Mouse (Mus musculus) limb, embryonic 13.5 days (tissue): Measurements from ENCODE around the gene Sgip1. TPM values are rescaled to one million over a fixed set of nuclear protein-coding genes. Genes with fewer than 3 reads are reported as not detected.

Source experiments
- ATAC-seq: fragments of 200-750 bp; cut with Nextera tagmentation; 2 replicates; pipeline ENCODE4 v1.8.0; 2017; ENCODE audit warnings: low read depth, moderate number of reproducible peaks, moderate TSS enrichment; ENCODE audit not compliant: low FRiP score
- H3K27ac ChIP-seq: fragments of 300-500 bp; sonication (generic); 2 replicates; pipeline ENCODE4 v1.5.1; 2015; ENCODE audit warnings: inconsistent platforms, mild to moderate bottlenecking, moderate library complexity
- H3K27me3 ChIP-seq: fragments of 300-500 bp; sonication (generic); 2 replicates; pipeline ENCODE4 v1.6.1; 2015; ENCODE audit warnings: mild to moderate bottlenecking, inconsistent platforms
- H3K36me3 ChIP-seq: fragments of 300-500 bp; sonication (generic); 2 replicates; pipeline ENCODE4 v1.6.1; 2015; ENCODE audit warnings: inconsistent platforms, mild to moderate bottlenecking, moderate library complexity
- H3K4me1 ChIP-seq: fragments of 300-500 bp; sonication (generic); 2 replicates; pipeline ENCODE4 v1.6.1; 2015; ENCODE audit warnings: inconsistent platforms
- H3K4me2 ChIP-seq: fragments of 300-500 bp; sonication (generic); replicated peaks from 2 replicates; pipeline ENCODE4 v1.6.1; 2015; ENCODE audit warnings: inconsistent platforms, mild to moderate bottlenecking, moderate library complexity
- H3K4me3 ChIP-seq: fragments of 300-500 bp; sonication (generic); 2 replicates; pipeline ENCODE4 v1.5.1; 2015; ENCODE audit warnings: moderate library complexity, mild to moderate bottlenecking, inconsistent platforms
- H3K9ac ChIP-seq: fragments of 300-500 bp; sonication (generic); 2 replicates; pipeline ENCODE4 v1.6.1; 2015; ENCODE audit warnings: mild to moderate bottlenecking, inconsistent platforms
- H3K9me3 ChIP-seq: fragments of 300-500 bp; sonication (generic); 2 replicates; pipeline ENCODE4 v1.6.1; 2016; ENCODE audit warnings: inconsistent platforms
- WGBS: fragments of 180-500 bp; shearing (Covaris S2); methylation state at CpG from one replicate; pipeline ENCODE4 v1.1.7; 2015; 5-methylcytosine and 5-hydroxymethylcytosine counted together
- polyA plus RNA-seq: library from polyadenylated mRNA; unstranded; fragments of >200 nt; fragmentation: Nextera tagmentation; extraction: Ambion mirVana; gene quantifications from 2 replicates; pipeline ENCODE4 v1.2.1, GENCODE M21; 2015

The Sgip1 gene
- polyA plus RNA-seq, 1 experiment from 2014 or later, result 10.0 TPM

DNA sequence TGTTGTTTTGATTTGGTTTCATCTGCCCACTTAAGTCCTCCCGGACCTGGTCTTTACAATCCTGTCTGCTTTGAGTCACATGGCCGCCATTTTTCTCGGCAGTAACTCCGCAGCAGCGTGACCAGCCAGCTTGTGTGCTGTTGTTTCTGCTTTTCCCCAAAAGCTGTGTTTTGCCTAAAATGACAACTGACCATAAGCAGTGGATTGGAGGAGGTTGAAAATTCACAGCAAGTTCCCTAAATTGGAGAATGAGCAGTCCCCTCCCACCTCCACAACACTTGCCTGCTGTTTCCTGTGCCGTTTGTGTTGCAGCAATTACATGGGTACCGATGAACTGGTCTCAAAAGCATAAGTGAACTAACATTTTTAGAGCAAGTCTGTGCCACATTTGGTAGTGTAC, 189.6 kb downstream of the Sgip1 start:
- no peak overlapping the region for H3K4me3 ChIP-seq
- no peaks in the 10 kb centered on the region; the same call in 1 of the 2 replicates for H3K27me3 ChIP-seq
- WGBS, result 71% methylated on average over 7 of the region's 7 CpGs
- H3K36me3 ChIP-seq, result no peaks in the 10 kb centered on the region
- no peaks in the 10 kb centered on the region for H3K4me1 ChIP-seq
- no peak overlapping the region for H3K9ac ChIP-seq
- H3K9me3 ChIP-seq, result no peaks in the 10 kb centered on the region
- no peak overlapping the region for H3K27ac ChIP-seq
- no peak overlapping the region for H3K4me2 ChIP-seq
- ATAC-seq, result no peak

DNA sequence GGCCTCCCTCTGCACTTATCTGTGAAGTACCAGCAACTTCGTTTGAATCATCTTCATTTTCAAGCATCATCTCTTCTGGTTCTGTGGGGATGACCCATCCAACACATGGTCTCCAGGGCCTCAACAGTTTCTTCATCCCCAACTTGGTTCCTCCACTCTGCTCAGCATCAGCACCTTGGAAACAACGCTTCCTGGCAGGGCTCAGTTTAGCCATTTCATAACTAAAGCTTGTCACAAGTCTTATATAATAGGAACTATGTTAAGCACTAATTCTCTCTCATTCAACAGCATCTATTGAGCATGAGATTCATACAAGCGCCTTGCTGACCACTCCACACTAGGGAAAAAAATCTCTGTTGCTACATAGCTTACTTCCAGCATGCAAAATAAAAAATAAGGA, 199.2 kb downstream of the Sgip1 start:
- no peaks in the 10 kb centered on the region for H3K27me3 ChIP-seq
- H3K4me1 ChIP-seq, result no peaks in the 10 kb centered on the region
- no peak overlapping the region for H3K4me3 ChIP-seq
- H3K4me2 ChIP-seq, result no peak overlapping the region
- no peaks in the 10 kb centered on the region for H3K36me3 ChIP-seq
- H3K27ac ChIP-seq, result no peak overlapping the region
- ATAC-seq, result no peak
- no peaks in the 10 kb centered on the region for H3K9me3 ChIP-seq
- 80% methylated on average over 3 of the region's 3 CpGs for WGBS
- no peak overlapping the region for H3K9ac ChIP-seq

DNA sequence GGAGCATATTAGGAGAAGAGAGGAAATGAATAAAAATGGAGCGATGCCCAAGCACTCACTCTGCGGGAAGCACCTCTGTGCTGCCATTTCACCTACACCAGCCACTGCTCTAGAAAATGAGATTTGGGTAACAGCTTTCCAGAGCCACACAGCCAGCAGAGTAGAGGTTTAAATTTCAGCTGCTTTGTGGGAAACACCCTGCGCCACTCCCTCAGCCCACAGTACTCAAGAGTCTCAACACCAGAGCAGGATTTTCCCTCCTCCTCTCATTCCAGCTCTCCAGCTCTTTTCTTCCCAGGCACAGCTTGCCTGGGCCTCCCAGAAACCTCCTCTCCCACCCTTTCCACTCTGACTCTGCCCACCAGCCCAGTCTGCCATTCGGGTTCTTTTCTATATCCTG, 199.6 kb downstream of the Sgip1 start:
- Histone ChIP-seq H3K4me2 (no peak overlapping the region), H3K27ac (no peak overlapping the region), H3K4me1 (no peaks in the 10 kb centered on the region), H3K9me3 (no peaks in the 10 kb centered on the region), H3K9ac (no peak overlapping the region), H3K27me3 (no peaks in the 10 kb centered on the region), H3K4me3 (no peak overlapping the region), H3K36me3 (no peaks in the 10 kb centered on the region)
- ATAC-seq, result no peak
- 80% methylated on average over 4 of the region's 4 CpGs for WGBS

DNA sequence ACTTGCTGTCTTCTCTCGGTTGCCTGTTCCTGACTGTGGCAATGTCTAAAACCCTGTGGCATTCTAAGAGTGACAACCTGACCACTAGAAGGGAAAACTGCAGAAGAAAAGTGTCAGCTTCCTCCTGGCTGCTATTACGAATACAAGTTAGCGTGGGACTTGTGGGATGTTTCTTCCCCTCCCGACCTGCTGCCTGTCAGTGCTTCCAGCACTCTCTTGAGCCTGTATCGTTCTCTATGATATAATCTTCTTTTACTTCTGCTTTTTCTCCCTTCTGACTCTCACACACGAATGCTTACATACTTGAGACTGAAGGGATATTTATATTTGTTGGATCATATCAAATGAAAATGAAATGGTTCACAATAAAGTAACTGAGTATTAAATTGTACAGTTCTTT, 203.2 kb downstream of the Sgip1 start:
- 80% methylated on average over 6 of the region's 6 CpGs for WGBS
- H3K36me3 ChIP-seq, result no peaks in the 10 kb centered on the region
- H3K27ac ChIP-seq, result no peak overlapping the region
- no peaks in the 10 kb centered on the region for H3K9me3 ChIP-seq
- no peak for ATAC-seq
- no peak overlapping the region for H3K9ac ChIP-seq
- H3K4me2 ChIP-seq, result no peak overlapping the region
- H3K27me3 ChIP-seq, result no peaks in the 10 kb centered on the region
- no peak overlapping the region for H3K4me3 ChIP-seq
- no peaks in the 10 kb centered on the region for H3K4me1 ChIP-seq

DNA sequence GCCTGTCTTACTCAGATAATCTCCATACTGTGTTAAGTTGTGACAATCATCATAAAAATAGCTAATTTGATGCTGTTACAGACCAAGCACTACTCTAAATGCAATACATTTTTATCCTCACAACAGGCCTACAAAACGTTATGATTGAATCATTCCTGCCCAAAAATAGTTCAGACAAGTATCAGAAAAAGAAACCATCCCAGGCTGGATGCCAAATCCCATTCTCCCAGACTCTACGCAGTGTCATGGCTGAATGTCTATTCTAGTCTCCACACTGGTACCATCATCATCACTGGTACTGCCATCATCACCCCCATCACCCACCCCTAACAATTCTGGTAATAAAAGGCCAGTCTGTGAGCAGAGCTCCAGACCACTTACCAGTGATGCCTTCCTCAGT, 211.4 kb downstream of the Sgip1 start:
- 71% methylated on average over 2 of the region's 2 CpGs for WGBS
- Histone ChIP-seq H3K4me2 (no peak overlapping the region), H3K27ac (no peak overlapping the region)

DNA sequence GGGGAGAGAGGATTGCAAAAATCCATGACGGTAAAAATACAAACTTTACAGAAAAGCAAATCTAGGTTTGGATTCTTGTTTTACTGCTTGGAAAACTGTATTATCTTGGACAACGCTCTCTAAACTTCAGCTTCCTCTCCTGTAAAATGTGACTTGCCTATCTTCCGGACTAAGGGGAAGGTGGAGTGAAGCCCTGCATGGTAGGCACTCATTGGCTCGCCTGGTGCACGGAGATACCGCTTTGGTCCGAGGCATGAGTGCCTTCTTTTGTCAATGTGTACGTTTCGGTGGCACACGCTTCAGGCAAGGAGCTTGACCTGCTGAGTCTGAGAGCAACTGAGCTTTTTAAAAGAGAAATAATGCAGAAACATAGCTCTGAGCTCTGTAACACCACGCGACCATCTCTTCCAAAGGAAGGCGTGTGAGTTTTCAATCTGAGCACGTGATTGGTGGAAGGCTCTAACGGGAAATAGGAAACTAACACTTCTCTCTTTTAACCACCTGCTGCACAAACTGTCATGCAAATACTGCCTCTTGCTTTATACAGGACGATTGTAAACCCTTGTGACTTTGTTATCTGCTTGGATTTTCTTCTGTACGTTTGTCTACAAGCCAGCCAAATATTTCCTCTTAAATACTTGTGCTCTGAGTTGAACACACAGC, 214.3 kb downstream of the Sgip1 start:
- no peak for ATAC-seq
- Histone ChIP-seq H3K36me3 (no peaks in the 10 kb centered on the region), H3K9ac (no peak overlapping the region), H3K4me1 (no peaks in the 10 kb centered on the region), H3K27me3 (no peaks in the 10 kb centered on the region), H3K4me2 (no peak overlapping the region), H3K27ac (no peak overlapping the region), H3K4me3 (no peak overlapping the region), H3K9me3 (no peaks in the 10 kb centered on the region)
- 71% methylated on average over 17 of the region's 17 CpGs for WGBS

More for the DNA sequence above, 211.4 kb downstream of the Sgip1 start:
- Histone ChIP-seq H3K4me1 (no peaks in the 10 kb centered on the region), H3K36me3 (no peaks in the 10 kb centered on the region), H3K9ac (no peak overlapping the region), H3K4me3 (no peak overlapping the region), H3K9me3 (no peaks in the 10 kb centered on the region), H3K27me3 (no peaks in the 10 kb centered on the region)
- no peak for ATAC-seq

DNA sequence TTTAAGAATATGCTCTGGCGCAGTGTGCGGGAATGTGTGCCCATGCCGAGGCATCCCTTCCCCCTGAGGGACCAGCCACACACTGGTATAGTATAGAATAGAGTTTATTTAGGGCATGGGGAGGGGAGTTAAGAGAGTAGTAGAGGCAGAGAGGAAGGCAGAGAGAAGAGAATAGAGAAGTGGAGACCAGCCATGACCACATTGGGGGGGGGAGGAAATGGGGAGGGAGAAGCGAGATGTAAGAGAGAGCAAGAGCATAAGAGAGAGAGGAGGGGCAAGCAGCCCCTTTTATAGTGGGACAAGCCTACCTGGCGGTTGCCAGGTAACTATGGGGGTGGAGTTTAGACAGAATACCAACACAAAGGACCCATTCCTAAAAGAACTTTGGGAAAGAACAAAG, 218.3 kb downstream of the Sgip1 start:
- Histone ChIP-seq H3K27ac (no peak overlapping the region), H3K36me3 (no peaks in the 10 kb centered on the region), H3K4me1 (no peaks in the 10 kb centered on the region), H3K9me3 (no peaks in the 10 kb centered on the region), H3K27me3 (no peaks in the 10 kb centered on the region), H3K4me2 (no peak overlapping the region), H3K4me3 (no peak overlapping the region), H3K9ac (no peak overlapping the region)
- WGBS, result 86% methylated on average over 5 of the region's 5 CpGs
- ATAC-seq, result no peak

DNA sequence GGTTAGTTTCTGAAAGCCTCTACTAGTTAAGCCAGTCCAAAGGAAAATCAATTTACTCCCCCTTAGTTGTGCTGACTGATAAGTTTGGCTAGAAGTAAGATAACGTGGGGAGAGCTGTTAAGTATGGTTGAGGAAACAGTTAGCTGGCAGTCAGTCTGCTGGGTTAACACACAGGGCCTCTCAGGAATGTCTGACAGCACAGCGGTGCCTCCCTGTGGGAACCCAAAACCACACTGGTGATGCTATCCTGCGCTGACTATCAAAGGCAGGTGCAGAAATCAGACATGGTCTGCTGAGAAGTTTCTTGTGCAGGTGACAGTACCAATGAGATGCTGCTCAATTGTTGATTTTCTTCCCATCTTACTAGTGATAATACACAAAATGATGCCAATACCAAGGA, 223.1 kb downstream of the Sgip1 start:
- H3K9ac ChIP-seq, result no peak overlapping the region
- H3K27ac ChIP-seq, result no peak overlapping the region
- no peak for ATAC-seq
- no peak overlapping the region for H3K4me3 ChIP-seq
- WGBS, result 75% methylated on average over 3 of the region's 3 CpGs
- no peak overlapping the region for H3K4me2 ChIP-seq
- no peaks in the 10 kb centered on the region for H3K27me3 ChIP-seq
- no peaks in the 10 kb centered on the region for H3K36me3 ChIP-seq
- no peaks in the 10 kb centered on the region for H3K9me3 ChIP-seq
- H3K4me1 ChIP-seq, result no peaks in the 10 kb centered on the region

DNA sequence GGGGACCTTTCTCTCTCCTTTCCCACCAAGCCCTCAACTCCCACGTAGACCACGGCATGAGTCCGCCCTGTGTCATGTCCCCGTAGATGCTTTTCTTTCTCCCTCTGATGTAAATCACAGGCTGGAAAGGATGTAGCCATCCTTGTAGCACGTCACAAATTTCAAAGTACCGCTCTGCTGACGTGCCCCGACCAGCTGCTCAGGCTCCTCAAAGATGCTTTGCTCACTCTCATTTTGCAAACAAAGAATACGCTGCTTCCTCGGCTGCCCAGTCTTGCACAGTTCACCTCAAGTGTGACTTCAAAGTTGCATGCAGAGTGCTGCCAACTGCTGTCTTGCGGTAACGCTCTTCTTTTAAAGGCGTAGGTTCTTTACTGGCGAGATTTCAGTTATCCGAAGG, 226.7 kb downstream of the Sgip1 start:
- Histone ChIP-seq H3K36me3 (no peaks in the 10 kb centered on the region), H3K9me3 (no peaks in the 10 kb centered on the region), H3K27me3 (no peaks in the 10 kb centered on the region), H3K27ac (no peak overlapping the region), H3K4me2 (no peak overlapping the region), H3K9ac (no peak overlapping the region), H3K4me3 (no peak overlapping the region), H3K4me1 (no peaks in the 10 kb centered on the region)
- no peak for ATAC-seq
- 88% methylated on average over 15 of the region's 15 CpGs for WGBS

DNA sequence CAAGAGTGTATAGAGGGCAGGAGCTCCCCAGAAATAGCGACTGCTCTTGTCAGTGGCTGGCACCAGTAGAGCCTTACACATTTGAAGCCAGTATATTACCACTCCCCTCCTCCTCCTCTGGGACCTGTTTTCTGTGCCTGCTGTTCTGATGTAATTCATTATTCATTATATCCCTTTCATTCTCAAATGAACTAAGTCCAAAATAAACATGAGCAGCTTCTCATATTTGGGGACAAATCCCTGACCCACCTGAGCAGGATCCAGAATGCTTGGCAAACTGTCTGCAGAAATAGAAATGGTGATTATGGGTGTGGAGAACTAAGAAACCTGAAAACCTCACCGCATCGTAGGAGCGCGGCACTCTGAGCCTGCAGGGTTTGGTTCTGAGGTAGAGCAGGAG, 228.5 kb downstream of the Sgip1 start:
- no peak overlapping the region for H3K4me3 ChIP-seq
- 91% methylated on average over 5 of the region's 5 CpGs for WGBS
- no peak for ATAC-seq
- no peak overlapping the region for H3K4me2 ChIP-seq
- H3K27me3 ChIP-seq, result no peaks in the 10 kb centered on the region
- H3K36me3 ChIP-seq, result no peaks in the 10 kb centered on the region
- no peak overlapping the region for H3K9ac ChIP-seq
- no peak overlapping the region for H3K27ac ChIP-seq
- no peaks in the 10 kb centered on the region for H3K9me3 ChIP-seq
- H3K4me1 ChIP-seq, result no peaks in the 10 kb centered on the region

DNA sequence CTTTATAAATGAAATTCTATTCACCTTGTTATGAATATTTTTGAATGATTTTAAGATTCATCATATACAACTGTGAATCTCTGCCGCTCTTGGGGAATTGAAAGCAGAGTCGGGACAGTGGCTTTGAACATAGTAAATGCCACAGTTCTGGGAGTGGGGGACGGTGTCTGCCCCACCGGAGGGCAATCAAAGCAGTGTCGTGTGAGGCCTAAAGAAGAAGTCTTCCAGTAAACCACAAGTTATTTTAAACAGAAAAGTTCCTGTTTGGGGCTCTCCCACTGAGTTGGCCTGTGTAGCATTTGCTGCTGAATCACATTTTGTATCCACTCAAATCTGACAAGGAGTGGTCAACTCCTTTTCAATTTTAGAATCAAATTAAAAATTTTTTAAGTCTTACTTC, 230.1 kb downstream of the Sgip1 start:
- H3K36me3 ChIP-seq, result no peaks in the 10 kb centered on the region
- H3K27ac ChIP-seq, result no peak overlapping the region
- H3K9me3 ChIP-seq, result no peaks in the 10 kb centered on the region
- no peak overlapping the region for H3K4me2 ChIP-seq
- no peaks in the 10 kb centered on the region for H3K4me1 ChIP-seq
- no peak overlapping the region for H3K9ac ChIP-seq
- no peak for ATAC-seq
- H3K4me3 ChIP-seq, result no peak overlapping the region
- WGBS, result 71% methylated on average over 5 of the region's 5 CpGs
- no peaks in the 10 kb centered on the region for H3K27me3 ChIP-seq

DNA sequence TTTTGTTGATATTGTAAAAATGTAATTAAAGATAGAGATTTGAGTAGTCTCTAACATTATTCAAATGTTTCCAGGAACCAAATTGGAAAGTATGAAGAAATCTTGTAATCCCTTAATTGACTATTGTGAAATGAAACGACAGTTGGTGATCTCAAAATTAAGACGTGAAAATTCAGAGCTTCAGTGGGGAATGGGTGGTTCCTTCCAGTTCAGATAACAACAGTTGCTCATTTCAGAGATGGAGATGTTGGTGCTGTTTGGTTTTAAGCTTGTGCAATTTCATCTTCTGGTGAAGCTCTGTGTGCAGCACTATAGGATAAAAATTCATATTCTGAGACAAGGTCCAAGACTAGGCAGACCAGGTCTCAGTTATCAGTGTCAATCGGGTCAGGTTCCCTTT, 231.0 kb downstream of the Sgip1 start:
- Histone ChIP-seq H3K9me3 (no peaks in the 10 kb centered on the region), H3K36me3 (no peaks in the 10 kb centered on the region), H3K4me2 (no peak overlapping the region), H3K4me1 (no peaks in the 10 kb centered on the region), H3K9ac (no peak overlapping the region), H3K27ac (no peak overlapping the region), H3K4me3 (no peak overlapping the region), H3K27me3 (peaks cover 3% of the 10 kb centered on the region)
- WGBS, result 80% methylated on average over 3 of the region's 3 CpGs
- no peak for ATAC-seq

DNA sequence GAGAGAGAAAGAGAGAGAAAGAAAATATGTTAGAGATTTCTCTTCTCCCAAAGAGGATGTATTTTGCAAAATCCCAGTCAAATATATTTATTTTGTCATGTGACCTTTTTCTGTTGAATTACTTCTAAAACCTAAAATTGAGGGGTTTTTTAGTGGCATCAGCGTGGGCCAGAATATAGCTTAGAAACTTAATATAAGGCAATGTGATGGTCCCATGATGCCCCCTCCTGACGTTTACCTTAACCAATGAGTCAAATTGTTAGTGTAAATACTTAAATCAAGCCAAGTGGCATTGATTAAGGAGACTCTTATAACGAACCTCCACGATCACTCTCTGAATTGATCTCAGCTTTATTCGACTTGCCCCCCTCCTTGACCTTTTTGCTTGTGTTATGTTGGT, 233.1 kb downstream of the Sgip1 start:
- Histone ChIP-seq H3K36me3 (no peaks in the 10 kb centered on the region), H3K4me3 (no peak overlapping the region), H3K4me1 (peaks cover 12% of the 10 kb centered on the region), H3K27ac (no peak overlapping the region), H3K9me3 (no peaks in the 10 kb centered on the region), H3K4me2 (no peak overlapping the region), H3K27me3 (peaks cover 17% of the 10 kb centered on the region), H3K9ac (no peak overlapping the region)
- ATAC-seq, result no peak
- WGBS, result 44% methylated on average over 5 of the region's 5 CpGs
